Mouse (Mus musculus) cerebellum, adult (tissue): ENCODE data around the gene Ugt1a2.

Experiments
- ATAC-seq: cut with Nextera tagmentation; 2 replicates; pipeline ENCODE4 v1.9.2; 2017; ENCODE audit warnings: mild to moderate bottlenecking, moderate library complexity, mixed read lengths; ENCODE audit not compliant: insufficient number of reproducible peaks, low FRiP score, low TSS enrichment

Gene Ugt1a2

DNA sequence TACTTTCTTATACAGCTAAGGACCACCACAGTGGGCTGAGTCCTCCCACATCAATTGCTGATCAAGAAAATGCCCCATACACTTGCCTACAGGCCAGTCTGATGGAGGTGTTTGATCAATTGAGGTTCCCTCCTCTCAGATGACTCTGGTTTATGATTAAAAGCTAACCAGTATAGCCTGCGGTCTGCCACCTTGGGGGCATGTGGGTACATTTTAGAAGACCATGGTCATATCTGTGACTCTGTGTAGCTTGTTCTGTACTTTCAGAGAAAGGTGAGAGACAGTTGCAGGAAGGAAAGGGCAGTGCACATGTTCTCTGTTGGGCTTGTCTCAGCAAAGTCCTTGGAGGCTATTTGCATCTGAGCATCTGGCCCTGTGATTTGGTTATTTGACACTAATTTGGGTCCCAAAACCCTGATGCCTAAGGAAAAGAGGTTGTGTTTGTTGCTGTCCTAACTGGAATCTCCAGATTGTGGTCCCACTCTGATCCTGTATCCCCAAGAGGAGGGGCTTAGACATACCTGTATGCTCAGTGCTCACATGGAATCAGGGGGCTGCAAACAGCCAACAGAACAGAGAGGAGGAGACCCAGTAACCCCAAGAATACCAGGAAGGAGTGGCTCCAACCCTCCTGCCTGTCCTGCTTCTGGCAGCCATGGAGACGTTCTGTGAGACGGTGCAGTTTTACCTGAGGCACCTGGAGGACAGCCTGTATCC lies 32.4 kb downstream of the Ugt1a2 start:
- ATAC-seq = no peak

DNA sequence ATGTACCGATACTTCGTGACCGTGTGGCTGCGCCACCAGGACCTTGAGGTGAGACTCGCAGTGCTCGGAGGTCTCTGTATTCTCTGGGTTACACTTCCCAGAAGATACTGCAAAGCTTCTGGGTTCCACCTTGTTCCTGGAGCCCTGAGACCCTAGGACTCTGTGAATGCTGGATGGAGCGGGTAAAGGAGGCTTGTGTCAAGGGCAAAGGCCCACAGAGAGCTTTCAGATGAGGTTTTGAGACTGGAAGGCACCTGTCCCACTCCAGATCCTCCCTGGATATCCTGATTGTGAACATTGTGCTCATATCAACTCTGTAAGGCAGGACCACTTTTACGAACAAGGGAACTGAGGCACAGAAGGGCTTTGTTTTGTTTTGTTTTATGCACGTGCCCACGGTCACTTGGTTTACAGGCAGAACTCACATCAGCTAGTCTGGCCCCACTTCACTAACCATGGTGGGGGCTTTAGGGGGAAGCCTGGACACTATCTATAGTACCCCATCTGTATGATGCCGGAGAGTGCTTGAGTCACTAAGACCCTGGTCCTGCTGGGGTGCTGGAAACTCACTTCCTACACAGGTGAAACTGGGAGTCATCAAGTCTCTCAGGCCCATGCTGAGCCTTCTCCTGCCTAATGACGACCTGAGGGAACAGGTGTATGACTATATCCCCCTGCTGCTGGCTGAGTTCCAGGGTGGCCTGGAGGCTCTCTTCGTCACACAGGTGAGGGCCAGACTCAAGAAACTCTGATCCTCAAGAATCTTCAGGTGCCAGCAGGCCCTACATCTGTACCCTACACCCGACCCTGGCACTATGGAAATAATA lies 33.2 kb downstream of the Ugt1a2 start:
- ATAC-seq = no peak

DNA sequence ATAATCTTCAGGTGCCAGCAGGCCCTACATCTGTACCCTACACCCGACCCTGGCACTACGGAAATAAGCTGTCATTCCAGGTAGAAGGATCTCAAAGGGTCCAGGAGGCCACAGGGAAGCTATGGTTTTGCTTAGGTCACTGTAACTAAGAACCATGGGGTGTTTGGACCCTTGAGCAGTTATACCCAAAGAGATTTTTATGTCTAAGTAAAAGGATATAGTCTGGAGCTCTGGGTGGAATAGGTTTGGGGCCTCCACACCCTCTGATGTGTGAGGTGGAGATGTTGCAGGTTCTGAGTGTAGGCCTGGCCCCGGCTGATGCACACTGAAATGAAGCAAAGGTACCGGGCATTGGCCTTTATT lies 33.8 kb downstream of the Ugt1a2 start:
- no peak for ATAC-seq

DNA sequence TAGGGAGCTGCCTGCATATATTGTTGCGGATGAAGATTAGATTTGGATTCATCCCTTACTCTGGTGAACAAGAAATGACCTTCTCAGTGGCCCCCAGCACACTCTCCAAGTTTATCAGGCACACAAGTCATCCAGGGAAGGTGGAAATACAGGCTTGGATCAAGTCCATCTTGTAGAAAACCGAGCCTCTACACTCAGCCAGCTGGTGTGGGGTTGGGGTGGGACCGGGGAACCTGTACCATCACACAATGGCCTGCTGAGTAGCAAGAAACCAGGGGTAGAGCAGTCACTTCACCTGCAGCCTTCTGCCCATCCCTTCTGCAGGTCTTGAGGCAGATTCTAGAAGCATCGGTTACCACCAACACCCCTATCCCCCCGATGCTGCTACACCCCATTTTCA lies 34.2 kb downstream of the Ugt1a2 start:
- ATAC-seq = no peak

DNA sequence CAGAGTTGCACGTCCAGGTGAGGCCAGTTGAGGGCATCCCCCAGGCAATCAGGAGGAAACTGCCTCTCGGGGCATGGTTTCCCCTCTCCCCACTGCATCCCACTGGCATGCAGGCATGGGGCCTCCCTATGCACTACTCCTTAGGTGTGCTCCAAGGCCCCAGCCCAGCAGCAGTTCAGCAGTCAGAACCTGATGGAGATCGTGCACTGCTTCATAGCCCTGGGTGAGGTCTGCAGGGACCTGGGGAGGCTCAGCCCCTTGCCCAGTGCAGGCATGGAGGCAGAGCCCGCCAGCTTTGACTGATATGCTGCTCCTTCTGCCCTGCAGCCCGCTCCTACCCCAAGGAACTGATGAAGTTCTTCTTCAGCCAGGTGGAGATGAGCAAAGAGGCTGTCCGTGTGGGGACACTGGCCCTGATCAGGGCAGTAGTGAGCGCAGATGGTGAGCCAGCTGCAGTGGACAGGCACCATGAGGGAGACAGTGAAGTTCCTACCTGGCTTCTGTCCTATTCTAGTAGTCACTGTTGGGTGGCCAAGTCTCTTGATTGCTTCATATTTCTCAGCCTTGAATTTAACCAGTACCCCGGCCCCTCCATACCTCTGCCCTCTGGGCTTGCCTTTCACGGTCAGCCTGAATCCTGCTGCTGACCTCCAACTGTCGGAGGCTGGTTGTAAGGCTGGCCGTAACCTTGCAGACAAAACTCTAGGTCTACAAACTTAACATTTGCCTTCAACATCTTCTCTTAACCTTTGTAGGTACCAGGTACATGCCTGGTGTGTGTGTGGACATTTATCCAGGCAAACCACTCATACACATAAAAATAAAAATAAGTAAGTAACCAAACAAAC lies 34.9 kb downstream of the Ugt1a2 start:
- no peak for ATAC-seq

DNA sequence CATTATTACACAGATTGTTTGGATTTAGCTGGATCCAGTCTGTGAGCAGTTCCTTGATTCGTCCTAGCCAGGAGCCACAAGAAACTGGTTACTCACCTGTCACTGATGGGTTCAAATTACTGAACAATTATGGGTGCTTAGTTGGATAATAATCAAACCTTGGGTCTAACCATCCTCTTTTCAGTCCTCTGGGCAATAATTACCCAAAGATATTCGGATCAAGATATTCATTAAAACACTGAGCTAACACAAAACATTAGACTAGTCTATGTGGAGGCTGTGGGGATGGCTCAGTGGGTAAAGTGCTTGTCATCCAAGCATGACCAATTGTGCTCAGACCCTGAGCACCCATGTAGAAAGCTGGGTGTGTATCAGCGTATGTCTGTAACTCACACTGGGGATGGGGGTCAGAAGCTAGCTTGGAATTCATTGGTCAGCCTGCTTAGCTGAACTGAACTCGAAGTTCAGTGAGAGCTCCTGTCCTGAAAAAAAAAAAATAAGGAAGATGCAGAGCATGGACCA lies 35.6 kb downstream of the Ugt1a2 start:
- no peak for ATAC-seq

DNA sequence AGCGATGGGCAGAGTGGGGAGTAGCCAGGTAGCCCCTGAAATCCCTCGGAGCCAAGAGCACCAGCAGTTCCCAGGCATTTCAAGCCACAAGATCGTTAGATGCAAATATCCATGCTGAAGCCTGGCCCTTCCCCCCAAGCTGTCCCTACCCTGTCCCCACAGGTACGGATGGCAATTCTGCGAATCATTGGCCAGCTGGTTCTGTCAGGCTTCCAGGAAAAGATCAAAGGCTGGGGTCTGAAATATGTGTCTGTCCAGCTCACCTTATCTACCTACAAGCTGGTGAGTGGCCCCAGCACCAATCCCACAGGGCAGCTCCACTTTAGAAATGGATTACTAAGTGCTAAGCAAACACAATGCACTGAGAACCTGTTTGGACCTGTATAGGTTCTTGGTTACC lies 36.9 kb downstream of the Ugt1a2 start:
- ATAC-seq = no peak

DNA sequence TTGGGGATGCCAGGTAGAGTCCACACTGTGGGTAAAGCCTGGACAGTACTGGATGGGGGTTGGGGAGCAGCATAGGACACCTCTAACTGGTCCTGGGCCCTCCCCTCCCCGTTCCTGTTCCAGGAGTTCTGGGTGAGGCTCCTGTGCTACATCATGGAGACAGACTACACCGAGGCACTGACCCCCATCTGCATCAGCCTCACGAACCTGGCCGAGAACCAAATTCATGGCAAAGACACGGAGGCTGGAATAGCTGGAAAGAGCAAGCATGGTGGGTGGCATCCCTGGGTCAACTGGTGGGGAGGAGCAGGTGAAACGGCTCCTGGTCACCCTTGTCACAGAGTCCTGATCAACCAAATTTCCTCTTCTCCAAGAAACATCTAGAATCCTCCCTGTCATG lies 38.4 kb downstream of the Ugt1a2 start:
- no peak for ATAC-seq

DNA sequence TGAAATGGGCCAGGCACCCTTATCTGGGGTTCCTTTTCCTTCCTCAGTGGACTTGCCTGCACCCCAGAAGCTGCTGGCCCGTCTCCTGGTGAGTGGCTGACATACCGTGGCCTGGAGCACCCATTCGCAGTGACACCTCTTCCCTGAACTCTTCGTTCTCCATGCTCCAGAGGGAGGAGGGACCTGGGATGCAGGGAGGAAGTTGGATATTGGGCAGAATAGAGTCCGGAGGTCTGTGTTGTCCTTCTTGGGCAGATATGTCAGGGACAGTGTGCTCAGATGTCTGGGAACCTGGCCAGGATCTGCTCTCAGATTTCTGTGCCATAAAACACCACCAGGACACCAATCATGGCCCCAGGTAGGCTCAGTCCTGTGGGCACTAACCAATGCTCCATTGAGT lies 39.7 kb downstream of the Ugt1a2 start:
- ATAC-seq = no peak

DNA sequence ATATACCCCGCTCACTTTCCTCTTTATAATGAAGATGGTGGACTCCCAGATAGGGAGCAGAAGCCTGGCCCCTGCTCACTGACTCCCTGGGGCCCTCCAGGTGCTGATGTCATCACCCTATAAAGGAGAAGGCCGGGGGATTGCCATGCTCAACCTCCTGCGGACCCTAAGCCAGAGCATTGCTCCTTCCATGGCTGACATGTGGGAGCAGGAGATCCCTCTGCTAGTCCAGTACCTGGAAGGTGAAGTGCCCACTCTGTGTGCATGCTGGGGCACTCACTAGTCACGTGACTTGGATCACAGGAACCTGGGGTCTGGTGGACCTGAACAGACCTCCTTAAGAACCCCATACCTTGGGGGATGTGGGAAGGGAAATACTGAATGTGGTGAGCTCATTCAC lies 40.2 kb downstream of the Ugt1a2 start:
- no peak for ATAC-seq

DNA sequence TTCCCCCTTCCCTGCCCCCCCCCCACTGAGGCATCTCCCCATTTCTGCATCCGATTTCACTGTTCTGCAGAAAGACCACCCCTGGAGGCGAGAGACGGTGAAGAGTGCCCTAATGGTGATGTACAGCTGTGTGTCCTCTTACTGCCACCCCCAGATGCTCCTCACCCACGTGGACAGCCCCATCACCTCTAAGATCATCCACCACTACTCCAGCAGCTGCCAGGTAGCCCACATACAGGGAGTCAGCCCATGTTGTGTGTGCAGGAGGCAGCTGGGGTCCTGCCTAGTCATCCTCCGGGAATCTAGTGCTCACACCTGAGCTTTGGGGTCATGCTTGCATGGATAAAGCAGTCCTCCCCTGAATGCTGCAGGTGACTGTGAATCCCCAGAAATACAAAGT lies 43.5 kb downstream of the Ugt1a2 start:
- no peak for ATAC-seq

DNA sequence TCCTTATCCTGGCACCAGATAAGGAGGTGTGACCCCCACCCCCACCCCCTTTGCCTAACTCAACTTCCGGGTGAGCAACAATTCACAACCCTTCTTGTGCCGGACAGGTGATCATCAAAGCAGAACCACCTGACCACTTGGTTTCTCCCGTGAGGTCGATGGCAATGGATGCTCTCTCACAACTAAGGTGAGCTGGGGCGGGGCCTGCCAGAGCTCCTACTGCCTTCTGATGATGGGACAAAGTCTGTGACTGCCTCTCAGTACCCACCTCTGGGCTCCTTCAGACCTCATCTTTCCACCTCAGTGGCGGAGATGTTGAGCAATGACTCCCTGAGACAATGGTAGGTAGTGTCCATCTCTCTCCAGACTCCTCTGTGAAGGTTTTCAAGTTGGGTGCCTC lies 45.5 kb downstream of the Ugt1a2 start:
- no peak for ATAC-seq

DNA sequence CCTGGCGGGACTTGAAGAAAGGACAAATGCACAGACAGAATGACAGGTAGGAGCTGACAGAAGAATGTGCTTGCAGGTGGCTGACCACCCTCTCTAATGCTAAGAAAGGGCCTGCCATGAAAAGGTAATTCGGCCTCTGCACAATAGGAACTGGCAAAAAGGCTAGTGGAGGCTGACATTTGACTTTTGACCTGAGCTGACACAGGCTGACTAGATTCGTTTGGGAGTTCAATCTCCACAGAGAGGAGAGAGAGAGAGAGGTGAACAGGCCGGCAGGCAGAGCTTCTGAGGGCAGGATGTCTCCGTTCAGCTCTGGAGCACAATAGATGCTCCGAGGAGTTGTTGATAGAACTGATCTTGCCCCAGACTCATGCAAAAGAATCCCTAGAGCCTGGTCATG lies 46.0 kb downstream of the Ugt1a2 start:
- no peak for ATAC-seq

DNA sequence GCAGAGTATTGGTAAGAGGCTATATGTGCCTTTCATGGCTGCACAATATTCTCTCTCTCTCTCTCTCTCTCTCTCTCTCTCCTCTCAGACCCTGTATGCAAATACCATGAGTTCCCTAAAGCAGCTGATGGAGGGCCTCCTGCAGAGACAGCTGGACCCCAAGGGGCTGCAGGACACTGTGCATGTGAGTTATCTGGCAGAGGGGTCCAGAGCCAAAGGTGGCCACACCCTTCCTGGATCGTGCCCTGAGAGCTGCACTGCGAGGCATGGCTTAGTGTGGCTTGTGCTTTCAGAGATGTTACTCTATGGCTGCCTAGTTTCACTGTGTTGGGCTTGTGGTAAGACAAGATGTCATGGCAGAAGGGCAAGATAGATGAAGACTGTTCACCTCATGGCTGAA lies 47.3 kb downstream of the Ugt1a2 start:
- ATAC-seq = no peak

DNA sequence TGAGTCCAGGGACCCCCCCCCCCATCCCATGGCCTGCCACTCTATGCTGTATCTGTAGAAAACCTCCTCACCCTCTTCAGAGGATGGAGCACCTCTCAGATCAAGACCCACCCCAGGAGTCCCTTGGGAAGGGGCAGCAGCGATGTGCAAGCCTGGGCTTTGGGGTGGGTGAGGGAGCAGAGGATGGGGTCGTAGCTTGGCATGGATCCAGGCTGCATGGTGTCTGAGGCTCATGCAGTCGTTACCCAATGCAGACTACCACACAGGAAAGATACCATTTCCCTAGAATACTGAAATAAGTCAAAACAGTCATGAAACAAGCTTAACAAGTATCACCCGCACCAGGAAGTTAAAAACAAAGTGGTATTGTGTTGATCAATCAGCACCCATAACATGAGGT lies 48.3 kb downstream of the Ugt1a2 start:
- ATAC-seq = no peak

DNA sequence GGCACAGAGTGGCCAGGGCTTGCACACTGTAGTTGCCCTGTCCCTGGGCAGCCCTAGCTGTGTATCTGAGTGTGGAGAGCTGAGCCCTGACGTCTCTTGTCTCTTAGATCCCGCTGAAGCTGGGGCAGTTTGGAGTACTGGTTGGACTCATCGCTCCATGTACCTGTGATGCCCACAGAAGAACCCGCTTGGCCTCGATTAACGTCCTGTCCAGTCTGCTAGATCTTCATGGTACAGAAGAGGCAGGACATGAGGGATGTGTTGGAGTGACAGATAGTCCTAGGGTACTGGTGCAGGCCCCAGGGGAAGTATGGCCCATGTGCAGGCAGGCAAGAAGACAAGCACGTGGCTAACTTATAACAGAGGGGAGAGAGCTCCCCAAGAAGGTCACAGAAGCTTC lies 49.2 kb downstream of the Ugt1a2 start:
- no peak for ATAC-seq

DNA sequence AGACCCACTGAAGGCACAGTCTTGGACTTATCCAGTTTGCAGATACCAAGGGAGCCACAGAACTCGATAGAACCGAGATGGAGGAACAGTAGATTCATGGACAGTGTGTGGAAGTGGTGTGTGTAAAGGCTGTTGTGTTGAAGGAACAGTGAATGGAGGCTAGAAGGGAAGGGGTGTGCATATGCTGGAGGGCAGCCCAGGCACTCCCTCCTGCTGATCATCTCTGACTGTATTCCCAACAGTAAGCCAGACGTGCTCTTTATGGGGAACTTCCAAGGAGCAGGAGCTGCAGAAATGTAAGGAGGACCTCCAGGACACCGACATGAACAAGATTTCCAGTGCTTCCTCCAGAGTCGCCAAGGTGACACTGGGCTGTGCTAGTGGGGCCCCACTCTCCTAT lies 49.6 kb downstream of the Ugt1a2 start:
- ATAC-seq = no peak

DNA sequence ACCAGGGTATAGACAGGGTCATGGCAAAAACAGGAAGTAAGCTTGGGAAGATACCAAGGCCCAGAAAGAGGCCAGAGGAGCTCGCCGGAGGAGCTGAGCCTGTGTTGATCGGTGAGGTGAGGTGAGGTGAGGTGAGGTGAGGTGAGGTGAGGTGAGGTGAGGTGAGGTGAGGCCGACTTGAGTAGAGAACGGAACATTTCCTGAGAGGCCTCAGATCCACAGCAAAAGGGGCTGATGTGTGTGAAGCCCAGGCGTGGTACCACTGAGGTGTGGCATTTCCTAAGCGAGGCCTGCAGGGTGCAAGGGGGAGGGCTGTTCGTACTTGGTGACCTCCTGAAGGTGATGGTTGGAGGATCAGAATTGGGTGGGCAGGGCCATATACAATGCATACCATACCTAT lies 52.7 kb downstream of the Ugt1a2 start:
- no peak for ATAC-seq

DNA sequence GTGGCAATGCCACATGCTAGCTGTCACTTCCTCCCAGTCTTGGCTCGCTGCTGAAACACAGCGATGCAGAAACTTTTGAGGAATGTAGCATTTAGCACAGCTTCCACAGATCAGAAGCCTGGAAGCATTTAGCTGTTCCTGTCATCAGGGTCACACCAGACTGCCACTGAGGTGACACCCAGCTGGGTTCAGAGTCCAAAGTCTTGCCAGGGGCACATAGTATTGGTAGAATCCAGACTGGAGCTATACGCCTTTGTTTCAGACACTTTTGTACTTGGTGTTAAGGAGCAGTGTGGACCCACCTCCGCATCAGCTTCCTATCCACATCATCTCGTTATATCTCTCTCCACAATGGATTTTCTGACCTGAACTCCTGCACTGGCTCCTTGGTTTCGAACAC lies 53.1 kb downstream of the Ugt1a2 start:
- no peak for ATAC-seq

DNA sequence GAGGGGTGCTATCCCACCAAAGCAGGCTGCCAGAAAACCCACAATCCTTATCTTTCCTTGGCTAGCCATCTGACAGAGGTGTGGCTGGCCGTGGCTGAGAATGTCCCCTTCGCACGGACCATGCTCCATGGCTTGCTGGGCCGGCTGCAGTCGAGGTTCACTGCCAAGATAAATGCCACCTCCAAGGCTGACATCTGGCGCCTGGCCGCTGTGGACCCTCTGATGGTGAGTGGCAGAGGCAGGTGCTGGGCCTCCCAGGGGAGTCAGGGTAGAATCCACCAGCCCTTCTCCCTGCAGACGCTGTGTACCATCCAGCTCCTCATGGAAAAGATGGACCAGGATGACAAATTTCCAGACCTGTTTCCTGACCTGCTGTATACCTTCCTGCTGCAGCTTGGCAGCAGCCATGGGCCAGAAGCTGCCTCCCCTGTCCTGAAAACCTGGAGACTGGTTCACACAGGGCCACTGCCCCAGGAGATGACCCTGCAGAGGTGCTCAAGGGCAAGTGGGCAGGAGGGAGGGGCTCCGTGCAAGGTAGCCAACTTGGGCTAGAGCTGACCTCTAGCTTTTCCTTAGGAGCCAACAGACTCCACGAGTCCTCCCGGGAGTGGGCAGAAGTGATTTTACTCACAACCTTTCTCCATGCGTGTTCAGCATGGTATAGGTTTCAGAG lies 54.5 kb downstream of the Ugt1a2 start:
- ATAC-seq = 0 out of 2 replicates have a peak, but pooled peaks have one; percentile 0
